Mouse (Mus musculus) embryonic facial prominence, embryonic 12.5 days (tissue): ENCODE measurements around the gene Atp2a3. TPM values are rescaled to one million over a fixed set of nuclear protein-coding genes. Genes with fewer than 3 reads are reported as not detected.

ENCODE experiments used
- ATAC-seq: fragments of 200-750 bp; cut with Nextera tagmentation; 2 replicates; pipeline ENCODE4 v1.8.0; 2017; ENCODE audit not compliant: insufficient number of reproducible peaks, insufficient read depth, low FRiP score, low TSS enrichment
- H3K27ac ChIP-seq: fragments of 300-500 bp; sonication (generic); 2 replicates; pipeline ENCODE4 v1.5.1; 2016; ENCODE audit warnings: mild to moderate bottlenecking
- H3K27me3 ChIP-seq: fragments of 300-500 bp; sonication (generic); 2 replicates; pipeline ENCODE4 v1.6.1; 2016; ENCODE audit warnings: mild to moderate bottlenecking, moderate library complexity
- H3K36me3 ChIP-seq: fragments of 300-500 bp; sonication (generic); 2 replicates; pipeline ENCODE4 v1.6.1; 2016; ENCODE audit warnings: mild to moderate bottlenecking
- H3K4me1 ChIP-seq: fragments of 300-500 bp; sonication (generic); 2 replicates; pipeline ENCODE4 v1.6.1; 2016
- H3K4me2 ChIP-seq: fragments of 300-500 bp; sonication (generic); replicated peaks from 2 replicates; pipeline ENCODE4 v1.6.1; 2016; ENCODE audit warnings: mild to moderate bottlenecking, moderate library complexity
- H3K4me3 ChIP-seq: fragments of 300-500 bp; sonication (generic); 2 replicates; pipeline ENCODE4 v1.5.1; 2016; ENCODE audit warnings: mild to moderate bottlenecking
- H3K9ac ChIP-seq: fragments of 300-500 bp; sonication (generic); 2 replicates; pipeline ENCODE4 v1.6.1; 2016; ENCODE audit warnings: mild to moderate bottlenecking, moderate library complexity
- H3K9me3 ChIP-seq: fragments of 300-500 bp; sonication (generic); 2 replicates; pipeline ENCODE4 v1.6.1; 2016; ENCODE audit warnings: mild to moderate bottlenecking, moderate library complexity
- WGBS: fragments of 180-500 bp; shearing (Covaris S2); methylation state at CpG from one replicate; pipeline ENCODE4 v1.1.7; 2016; 5-methylcytosine and 5-hydroxymethylcytosine counted together
- polyA plus RNA-seq: library from polyadenylated mRNA; unstranded; fragments of >200 nt; fragmentation: Nextera tagmentation; extraction: Ambion mirVana; gene quantifications from 2 replicates; pipeline ENCODE4 v1.2.1, GENCODE M21; 2016

Gene Atp2a3
- polyA plus RNA-seq, 1 experiment from 2014 or later: 2.3 TPM

- H3K4me3 ChIP-seq: no peak overlapping the region
- no peaks in the 10 kb centered on the region for H3K9me3 ChIP-seq
- H3K4me1 ChIP-seq: no peaks in the 10 kb centered on the region
- no peaks in the 10 kb centered on the region for H3K36me3 ChIP-seq
- H3K27ac ChIP-seq: no peak overlapping the region
- no peak for ATAC-seq
- H3K4me2 ChIP-seq: no peak overlapping the region
- WGBS: 70% methylated on average over 9 of the region's 9 CpGs
- no peaks in the 10 kb centered on the region for H3K27me3 ChIP-seq
- H3K9ac ChIP-seq: no peak overlapping the region
Observed at GRCm38 (mm10) chr11:72990688-72991087, 29.7 kb downstream of the Atp2a3 start.

GRCm38 (mm10) chr11:72991961-72992360 is 31.0 kb downstream of the Atp2a3 start:
- Histone ChIP-seq H3K27me3 (no peaks in the 10 kb centered on the region), H3K9ac (no peak overlapping the region), H3K4me2 (no peak overlapping the region), H3K4me3 (no peak overlapping the region), H3K4me1 (no peaks in the 10 kb centered on the region), H3K9me3 (no peaks in the 10 kb centered on the region), H3K36me3 (no peaks in the 10 kb centered on the region), H3K27ac (no peak overlapping the region)
- no peak for ATAC-seq
- WGBS: 48% methylated on average over 9 of the region's 9 CpGs

GRCm38 (mm10) chr11:72996346-72996745 is 35.4 kb downstream of the Atp2a3 start:
- Histone ChIP-seq H3K4me1 (no peaks in the 10 kb centered on the region), H3K9ac (no peak overlapping the region), H3K36me3 (no peaks in the 10 kb centered on the region), H3K4me2 (no peak overlapping the region), H3K9me3 (no peaks in the 10 kb centered on the region), H3K27ac (no peak overlapping the region), H3K27me3 (no peaks in the 10 kb centered on the region), H3K4me3 (no peak overlapping the region)
- 92% methylated on average over 6 of the region's 6 CpGs for WGBS
- no peak for ATAC-seq

DNA sequence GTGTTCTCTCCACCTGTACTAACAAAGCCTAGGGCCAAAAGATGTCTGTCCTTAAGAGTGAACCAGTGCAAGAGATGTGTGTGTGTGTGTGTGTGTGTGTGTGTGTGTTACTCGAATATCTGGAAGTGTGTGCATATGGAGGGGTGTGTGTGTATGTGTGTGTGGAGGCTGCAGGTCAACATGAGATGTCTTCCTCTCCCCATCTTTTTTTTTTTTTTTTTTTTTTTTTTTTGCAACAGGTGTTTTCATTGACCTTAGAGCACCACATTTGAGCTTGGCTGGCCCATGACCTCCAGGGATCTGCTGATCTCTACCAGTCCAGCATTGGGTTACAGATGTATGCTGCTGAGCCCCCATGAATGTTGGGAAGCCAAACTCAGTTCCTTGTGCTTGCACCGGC is 35.8 kb downstream of the Atp2a3 start:
- no peak overlapping the region for H3K4me3 ChIP-seq
- no peaks in the 10 kb centered on the region for H3K9me3 ChIP-seq
- 81% methylated on average over 2 of the region's 2 CpGs for WGBS
- H3K4me2 ChIP-seq: no peak overlapping the region
- ATAC-seq: no peak
- H3K27me3 ChIP-seq: no peaks in the 10 kb centered on the region
- H3K4me1 ChIP-seq: no peaks in the 10 kb centered on the region
- H3K36me3 ChIP-seq: no peaks in the 10 kb centered on the region
- H3K9ac ChIP-seq: no peak overlapping the region
- H3K27ac ChIP-seq: no peak overlapping the region

- H3K4me1 ChIP-seq: no peaks in the 10 kb centered on the region
- WGBS: 68% methylated on average over 13 of the region's 13 CpGs
- H3K27ac ChIP-seq: no peak overlapping the region
Observed at GRCm38 (mm10) chr11:72997529-72998326, 36.8 kb downstream of the Atp2a3 start.

DNA sequence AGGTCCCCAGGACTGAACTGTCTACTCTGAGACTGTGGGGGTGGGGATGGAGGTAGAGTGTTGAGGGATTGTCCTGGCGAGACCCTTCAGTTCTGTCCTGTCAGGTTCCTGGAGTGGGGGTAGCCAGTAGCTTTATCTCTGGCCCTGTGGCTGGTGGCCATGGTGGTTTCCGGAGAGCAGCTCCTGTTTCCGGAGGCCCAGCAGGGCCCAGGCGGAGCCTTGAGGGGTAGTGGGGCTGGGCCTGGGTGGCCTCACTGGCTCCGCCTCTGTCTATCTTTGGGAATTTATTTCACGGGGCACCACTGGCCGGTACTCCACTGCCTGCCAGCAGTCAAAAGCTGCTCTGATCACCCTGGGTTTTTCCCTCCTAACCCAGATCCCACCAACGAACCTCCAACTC is 37.8 kb downstream of the Atp2a3 start, which contains the start of gene P2rx1:
Gene P2rx1, plus strand, starts transcription at position 333 of the 400 bp plus-strand sequence.
- H3K27me3 ChIP-seq: no peaks in the 10 kb centered on the region
- ATAC-seq: peak; percentile 45; the same call in 1 of the 2 replicates
- H3K9ac ChIP-seq: no peak within 1 kb of the TSS
- no peaks in the 10 kb centered on the region for H3K4me1 ChIP-seq
- H3K27ac ChIP-seq: no peak within 1 kb of the TSS
- H3K9me3 ChIP-seq: no peaks in the 10 kb centered on the region
- no peak within 1 kb of the TSS for H3K4me2 ChIP-seq
- no peaks in the 10 kb centered on the region for H3K36me3 ChIP-seq
- WGBS: 44% methylated on average over 8 of the region's 8 CpGs
- H3K4me3 ChIP-seq: no peak within 1 kb of the TSS

More at GRCm38 (mm10) chr11:72997529-72998326, 36.8 kb downstream of the Atp2a3 start:
- H3K27me3 ChIP-seq: no peaks in the 10 kb centered on the region
- no peak overlapping the region for H3K4me2 ChIP-seq
- no peaks in the 10 kb centered on the region for H3K36me3 ChIP-seq
- ATAC-seq: no peak
- H3K9ac ChIP-seq: no peak overlapping the region
- H3K9me3 ChIP-seq: no peaks in the 10 kb centered on the region
- no peak overlapping the region for H3K4me3 ChIP-seq

GRCm38 (mm10) chr11:73001029-73001428 is 40.1 kb downstream of the Atp2a3 start:
- no peak overlapping the region for H3K4me3 ChIP-seq
- no peaks in the 10 kb centered on the region for H3K27me3 ChIP-seq
- 17% methylated on average over 6 of the region's 6 CpGs for WGBS
- H3K4me2 ChIP-seq: no peak overlapping the region
- no peak overlapping the region for H3K27ac ChIP-seq
- no peaks in the 10 kb centered on the region for H3K36me3 ChIP-seq
- H3K9ac ChIP-seq: no peak overlapping the region
- H3K4me1 ChIP-seq: no peaks in the 10 kb centered on the region
- no peak for ATAC-seq
- no peaks in the 10 kb centered on the region for H3K9me3 ChIP-seq

- H3K4me1 ChIP-seq: no peaks in the 10 kb centered on the region
- no peaks in the 10 kb centered on the region for H3K9me3 ChIP-seq
- no peaks in the 10 kb centered on the region for H3K36me3 ChIP-seq
- H3K27ac ChIP-seq: no peak overlapping the region
- WGBS: 6% methylated on average over 2 of the region's 2 CpGs
- H3K4me3 ChIP-seq: no peak overlapping the region
- no peak overlapping the region for H3K4me2 ChIP-seq
- ATAC-seq: no peak
- peaks cover 11% of the 10 kb centered on the region for H3K27me3 ChIP-seq
- H3K9ac ChIP-seq: peak overlapping the region; percentile 24; the same call in 1 of the 2 replicates
Observed at GRCm38 (mm10) chr11:73006377-73006776, 45.4 kb downstream of the Atp2a3 start.

- ATAC-seq: no peak
- WGBS: 76% methylated on average over 3 of the region's 3 CpGs
- Histone ChIP-seq H3K4me1 (no peaks in the 10 kb centered on the region), H3K27ac (no peak overlapping the region), H3K9ac (no peak overlapping the region), H3K9me3 (no peaks in the 10 kb centered on the region), H3K4me3 (no peak overlapping the region), H3K36me3 (no peaks in the 10 kb centered on the region), H3K27me3 (peaks cover 11% of the 10 kb centered on the region), H3K4me2 (no peak overlapping the region)
Observed at GRCm38 (mm10) chr11:73007113-73007512, 46.1 kb downstream of the Atp2a3 start.

GRCm38 (mm10) chr11:73007698-73008481 is 46.9 kb downstream of the Atp2a3 start:
- WGBS: 59% methylated on average over 11 of the region's 11 CpGs
- ATAC-seq: no peak

GRCm38 (mm10) chr11:73008826-73009225 is 47.9 kb downstream of the Atp2a3 start:
- ATAC-seq: no peak
- H3K4me3 ChIP-seq: no peak overlapping the region
- H3K4me1 ChIP-seq: no peaks in the 10 kb centered on the region
- no peak overlapping the region for H3K27ac ChIP-seq
- 76% methylated on average over 2 of the region's 2 CpGs for WGBS
- no peaks in the 10 kb centered on the region for H3K9me3 ChIP-seq
- H3K27me3 ChIP-seq: peaks cover 11% of the 10 kb centered on the region
- H3K36me3 ChIP-seq: no peaks in the 10 kb centered on the region
- no peak overlapping the region for H3K9ac ChIP-seq
- no peak overlapping the region for H3K4me2 ChIP-seq

More at GRCm38 (mm10) chr11:73007698-73008481, 46.9 kb downstream of the Atp2a3 start:
- no peaks in the 10 kb centered on the region for H3K36me3 ChIP-seq
- H3K27me3 ChIP-seq: peaks cover 11% of the 10 kb centered on the region
- H3K4me1 ChIP-seq: no peaks in the 10 kb centered on the region
- H3K4me2 ChIP-seq: no peak overlapping the region
- H3K4me3 ChIP-seq: no peak overlapping the region
- no peak overlapping the region for H3K9ac ChIP-seq
- no peaks in the 10 kb centered on the region for H3K9me3 ChIP-seq
- H3K27ac ChIP-seq: no peak overlapping the region
